Comparison of ENCODE assay signal across 16 mouse cellular contexts in genomic region chr19:57210924-57211323, GRCm38 (mm10).
A peak's percentile ranks its signal among the peaks of the same experiment; 100 is the strongest.
DNase-seq lines count a peak whose midpoint lies in the region; ATAC-seq and TF ChIP-seq lines count a peak whose summit lies in the region.
"Had no signal": no experiment of that assay in that cellular context is flagged by ENCODE, and none has a peak within 500 bp of the region (broad histone marks: within the 10 kb centered on the region; RNA-seq: fewer than 3 reads in every experiment).

No protein-coding gene starts in this region.

- H3K36me3 ChIP-seq in forebrain, postnatal 0 days (ENCODE audit: insufficient read depth): no peaks in the 10 kb centered on the region
- H3K36me3 ChIP-seq in forebrain, embryonic 10.5 days (replicated peaks): no peaks in the 10 kb centered on the region
- H3K36me3 ChIP-seq in kidney, embryonic 15.5 days: no peaks in the 10 kb centered on the region
- no peaks in the 10 kb centered on the region for H3K36me3 ChIP-seq in lung, postnatal 0 days (ENCODE audit: insufficient read depth, low read length)
- H3K36me3 ChIP-seq: heart, embryonic 13.5 days; hindbrain, embryonic 15.5 days; limb, embryonic 13.5 days; liver, embryonic 12.5 days; midbrain, embryonic 12.5 days; neural tube, embryonic 15.5 days had no signal

- no peak for ATAC-seq in forebrain, postnatal 0 days
- no peak for ATAC-seq in kidney, embryonic 15.5 days (replicated peaks; ENCODE audit: low FRiP score)
- ATAC-seq in lung, postnatal 0 days: no peak
- ATAC-seq: liver, embryonic 12.5 days had no signal

- no peak for TF ChIP-seq CTCF in forebrain, postnatal 0 days (IDR thresholded peaks at IDR 0.05; ENCODE audit: low read depth)
- no peak for TF ChIP-seq CTCF in lung, postnatal 0 days (IDR thresholded peaks at IDR 0.05)

- H3K4me2 ChIP-seq in forebrain, postnatal 0 days (ENCODE audit: low read depth): no peak overlapping the region
- H3K4me2 ChIP-seq in kidney, embryonic 15.5 days: no peak overlapping the region
- no peak overlapping the region for H3K4me2 ChIP-seq in lung, postnatal 0 days (replicated peaks; ENCODE audit: low read depth, low read length)
- H3K4me2 ChIP-seq: heart, embryonic 13.5 days; hindbrain, embryonic 15.5 days; limb, embryonic 13.5 days; liver, embryonic 12.5 days; midbrain, embryonic 12.5 days; neural tube, embryonic 15.5 days had no signal

- H3K27ac ChIP-seq in forebrain, postnatal 0 days (ENCODE audit: low read depth, low read length): peak overlapping the region; percentile 66
- H3K27ac ChIP-seq in forebrain, embryonic 10.5 days: no peak overlapping the region
- H3K27ac ChIP-seq in kidney, embryonic 15.5 days: 0 out of 2 replicates have a peak overlapping the region, but pooled peaks have one; percentile 41
- H3K27ac ChIP-seq in lung, postnatal 0 days (ENCODE audit: low read length): peak overlapping the region; percentile 67
- H3K27ac ChIP-seq: heart, embryonic 13.5 days; hindbrain, embryonic 15.5 days; limb, embryonic 13.5 days; liver, embryonic 12.5 days; midbrain, embryonic 12.5 days; neural tube, embryonic 15.5 days had no signal

- no peaks in the 10 kb centered on the region for H3K4me1 ChIP-seq in forebrain, postnatal 0 days (ENCODE audit: insufficient read depth)
- H3K4me1 ChIP-seq in forebrain, embryonic 10.5 days: peaks cover 7% of the 10 kb centered on the region; the same call in 1 of the 2 replicates
- H3K4me1 ChIP-seq in kidney, embryonic 15.5 days: peaks cover 16% of the 10 kb centered on the region; the same call in 1 of the 2 replicates
- peaks cover 9% of the 10 kb centered on the region; the same call in 1 of the 2 replicates for H3K4me1 ChIP-seq in lung, postnatal 0 days (ENCODE audit: insufficient read depth, low read depth, low read length)
- H3K4me1 ChIP-seq: liver, embryonic 12.5 days; midbrain, embryonic 12.5 days had no signal

- H3K9me3 ChIP-seq in forebrain, postnatal 0 days (ENCODE audit: low read length): no peaks in the 10 kb centered on the region
- H3K9me3 ChIP-seq in forebrain, embryonic 10.5 days: no peaks in the 10 kb centered on the region
- no peaks in the 10 kb centered on the region for H3K9me3 ChIP-seq in kidney, embryonic 15.5 days (replicated peaks)
- no peaks in the 10 kb centered on the region for H3K9me3 ChIP-seq in lung, postnatal 0 days (ENCODE audit: low read length)
- H3K9me3 ChIP-seq: heart, embryonic 13.5 days; hindbrain, embryonic 15.5 days; limb, embryonic 13.5 days; liver, embryonic 12.5 days; midbrain, embryonic 12.5 days; neural tube, embryonic 15.5 days had no signal

- H3K4me3 ChIP-seq in forebrain, postnatal 0 days (ENCODE audit: low read depth, low read length): no peak overlapping the region
- H3K4me3 ChIP-seq in forebrain, embryonic 10.5 days: no peak overlapping the region
- H3K4me3 ChIP-seq in kidney, embryonic 15.5 days (replicated peaks): no peak overlapping the region
- H3K4me3 ChIP-seq in lung, postnatal 0 days (ENCODE audit: low read depth, low read length): no peak overlapping the region
- H3K4me3 ChIP-seq: heart, embryonic 13.5 days; hindbrain, embryonic 15.5 days; limb, embryonic 13.5 days; liver, embryonic 12.5 days; midbrain, embryonic 12.5 days; neural tube, embryonic 15.5 days had no signal

- no peaks in the 10 kb centered on the region for H3K27me3 ChIP-seq in forebrain, postnatal 0 days (ENCODE audit: insufficient read depth, low read length)
- no peaks in the 10 kb centered on the region for H3K27me3 ChIP-seq in forebrain, embryonic 10.5 days (ENCODE audit: poor library complexity, severe bottlenecking)
- no peaks in the 10 kb centered on the region for H3K27me3 ChIP-seq in kidney, embryonic 15.5 days
- no peaks in the 10 kb centered on the region for H3K27me3 ChIP-seq in lung, postnatal 0 days (replicated peaks; ENCODE audit: insufficient read depth, low read length)
- H3K27me3 ChIP-seq: heart, embryonic 13.5 days; hindbrain, embryonic 15.5 days; liver, embryonic 12.5 days; midbrain, embryonic 12.5 days; neural tube, embryonic 15.5 days had no signal

- H3K9ac ChIP-seq in forebrain, postnatal 0 days: no peak overlapping the region
- no peak overlapping the region for H3K9ac ChIP-seq in kidney, embryonic 15.5 days
- H3K9ac ChIP-seq in lung, postnatal 0 days (replicated peaks; ENCODE audit: low read depth): no peak overlapping the region
- H3K9ac ChIP-seq: heart, embryonic 13.5 days; hindbrain, embryonic 15.5 days; limb, embryonic 13.5 days; liver, embryonic 12.5 days; midbrain, embryonic 12.5 days; neural tube, embryonic 15.5 days had no signal

- no peak for TF ChIP-seq EP300 in lung, postnatal 0 days (IDR thresholded peaks at IDR 0.05)

- peak; percentile 69 for DNase-seq in cerebellum, adult 11-12 months
- DNase-seq in cerebellum, postnatal 36 days: no peak
- DNase-seq in forebrain, postnatal 0 days: no peak
- DNase-seq in forebrain, embryonic 10.5 days (ENCODE audit: extremely low spot score, low spot score): no peak
- no peak for DNase-seq in kidney, adult 9 months
- DNase-seq in lung, postnatal 0 days (ENCODE audit: low spot score): no peak
- DNase-seq in lung, postnatal 4 days: no peak
- DNase-seq: adrenal gland, adult 8-10 months; thymus, adult 18-20 months had no signal

- 97% methylated on average over 2 of the region's 2 CpGs for WGBS in forebrain, postnatal 0 days
- WGBS in forebrain, embryonic 10.5 days: 91% methylated on average over 2 of the region's 2 CpGs
- WGBS in kidney, embryonic 15.5 days: 96% methylated on average over 2 of the region's 2 CpGs
- WGBS in lung, postnatal 0 days: 98% methylated on average over 2 of the region's 2 CpGs
